Mouse (Mus musculus): ENCODE results near the gene Foxa2.

The Foxa2 gene

DNA sequence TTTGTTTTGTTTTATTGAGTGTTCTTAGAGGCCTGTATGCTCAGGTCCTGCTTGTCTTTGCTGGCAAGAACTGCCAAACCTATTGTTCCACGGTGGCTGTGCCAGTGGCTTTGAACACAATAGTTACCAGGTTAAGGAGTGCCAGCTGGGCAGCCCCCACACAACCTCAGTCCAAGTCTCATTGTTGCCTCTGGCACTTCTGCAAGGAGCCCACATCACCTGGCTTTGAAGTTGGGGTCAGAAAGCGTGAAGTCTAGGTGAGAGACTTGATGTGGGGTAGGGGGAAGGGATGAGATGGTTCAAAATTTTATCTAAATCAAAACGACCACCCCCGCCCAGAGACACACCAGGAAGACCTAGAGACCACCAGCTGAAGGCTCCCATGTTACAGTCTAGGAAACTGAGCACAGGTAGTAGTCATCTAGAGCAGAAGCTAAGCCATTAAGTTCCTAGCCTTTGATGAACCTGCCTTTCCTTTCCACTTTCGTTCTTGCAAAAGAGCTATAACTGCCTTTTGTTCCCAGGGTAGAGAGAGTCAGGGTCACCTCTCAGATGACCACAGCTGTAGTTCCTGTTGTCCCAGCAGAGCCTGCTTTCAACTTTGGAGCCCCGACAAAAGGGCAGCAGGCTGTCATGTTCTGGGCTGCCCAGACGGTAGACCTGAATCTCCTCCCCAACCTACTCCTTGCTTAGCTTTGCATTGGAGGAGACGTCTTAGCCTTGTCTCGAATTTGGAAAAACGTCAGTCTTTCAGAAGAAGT lies 48.4 kb downstream of the Foxa2 start:
- no peak for DNase-seq

DNA sequence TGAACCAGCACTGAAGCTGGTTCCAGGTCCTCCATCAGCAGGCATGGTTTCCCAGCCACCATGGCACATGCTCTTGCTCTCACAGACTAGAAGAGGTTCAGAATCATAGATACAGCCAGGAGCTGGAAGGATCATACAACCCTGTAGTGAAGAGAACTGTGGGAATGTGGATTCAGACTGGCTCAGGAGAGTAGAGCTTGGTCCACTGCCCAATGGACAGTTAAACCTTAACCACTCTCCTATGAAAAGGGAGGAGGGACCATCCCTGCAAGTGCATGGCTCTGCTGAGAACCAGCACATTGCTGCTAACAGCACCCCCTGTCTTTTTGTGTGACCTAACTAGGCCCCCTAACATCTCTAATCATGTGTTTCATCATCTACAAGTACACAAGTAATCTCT lies 50.0 kb downstream of the Foxa2 start:
- DNase-seq: peak; percentile 51 to 60

DNA sequence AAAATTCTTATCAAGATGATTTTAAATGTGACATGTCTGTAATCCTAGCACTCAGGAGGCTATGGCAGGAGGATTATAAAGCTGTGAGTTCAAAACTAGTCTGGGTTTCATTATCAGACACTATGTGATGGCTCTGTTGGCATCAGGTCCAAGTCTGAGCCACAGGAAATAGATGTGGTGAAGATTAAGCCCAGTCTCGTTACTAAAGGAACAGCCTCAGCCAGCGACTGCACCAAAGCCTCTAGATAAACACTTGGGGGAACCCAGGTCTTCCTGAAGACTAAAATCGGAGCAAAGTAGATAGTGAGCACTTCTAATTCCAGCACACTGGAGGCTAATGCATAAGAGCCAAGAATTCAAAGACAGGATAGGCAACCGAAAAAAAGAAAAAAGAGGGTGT lies 52.9 kb downstream of the Foxa2 start:
- no peak for DNase-seq

DNA sequence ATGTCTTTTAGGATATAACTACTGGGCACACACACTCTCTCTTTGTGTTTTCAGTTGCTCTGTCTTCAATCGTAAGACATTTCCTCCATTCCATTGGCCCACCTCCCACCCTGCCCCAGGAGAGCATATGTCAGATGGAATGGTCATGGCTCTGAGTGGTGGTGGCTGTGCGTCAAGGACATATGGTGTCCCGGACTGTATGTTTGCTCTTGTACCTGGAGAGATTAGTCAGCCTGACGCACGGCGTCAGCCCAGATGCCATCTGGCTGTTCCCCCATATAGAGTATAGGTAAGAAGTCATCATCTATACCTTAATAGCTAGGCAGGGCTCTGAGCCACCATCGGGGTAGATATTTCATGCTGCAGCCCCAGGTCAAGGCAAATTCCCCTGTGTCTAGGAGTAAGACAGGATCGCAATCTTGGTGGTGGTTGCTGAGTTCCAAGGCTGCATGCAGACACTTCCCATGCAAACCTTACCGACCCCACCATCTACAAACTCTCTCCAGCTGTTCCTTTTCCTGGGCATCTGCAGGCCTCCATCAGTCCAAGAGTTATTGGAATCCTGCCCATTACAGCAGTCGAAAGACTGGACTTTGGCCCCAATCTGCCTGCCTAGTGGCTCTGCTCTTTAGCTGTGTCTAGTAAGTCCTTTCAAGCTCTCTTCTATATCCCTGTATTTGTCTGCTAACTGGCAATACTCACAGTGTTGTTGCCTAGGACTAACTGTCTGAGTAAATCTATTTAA lies 53.7 kb downstream of the Foxa2 start:
- DNase-seq: peak; percentile 70 to 72
